Mouse (Mus musculus) ES-E14 (cell line): Measurements from ENCODE around the gene Lrmp.

Experiments
- CHD2 ChIP-seq: IDR thresholded peaks from 2 replicates; pipeline ENCODE4 v1.6.1; 2014; ENCODE audit warnings: mild to moderate bottlenecking, low read depth, low read length, inconsistent platforms
- HCFC1 ChIP-seq: IDR thresholded peaks from 2 replicates; pipeline ENCODE4 v1.6.1; 2012; ENCODE audit warnings: low read length, inconsistent platforms, borderline replicate concordance; ENCODE audit not compliant: insufficient read depth
- MAFK ChIP-seq: IDR thresholded peaks from 2 replicates; pipeline ENCODE4 v1.6.1; 2014; ENCODE audit warnings: mild to moderate bottlenecking, low read depth, low read length, inconsistent platforms; ENCODE audit not compliant: insufficient read depth
- ZC3H11A ChIP-seq: IDR thresholded peaks from 2 replicates; pipeline ENCODE4 v1.6.1; 2012; ENCODE audit warnings: low read depth, mild to moderate bottlenecking, inconsistent platforms, low read length, borderline replicate concordance

GRCm38 (mm10) chr6:145186096-145186495 is 70.6 kb downstream of the Lrmp start:
- TF ChIP-seq MAFK (no peak), CHD2 (no peak), ZC3H11A (no peak), HCFC1 (no peak)
